Mouse (Mus musculus): ENCODE data around the gene Prps2.
"Not testable (repeated sequence)": the region's sequence is repeated elsewhere in the genome, so short reads cannot be mapped to it uniquely, and the experiment has no call there.

Prps2 gene

GRCm38 (mm10) chrX:167382047-167382853 lies at the start of gene Prps2:
Prps2 (minus strand) TSS chrX:167382749.
- DNase-seq, result peak; percentile 15

- no peak for DNase-seq
Observed at GRCm38 (mm10) chrX:167417654-167418053, 35.1 kb upstream of the Prps2 start.

- peak; percentile 47 for DNase-seq
Observed at GRCm38 (mm10) chrX:167394940-167395339, 12.4 kb upstream of the Prps2 start.

GRCm38 (mm10) chrX:167386647-167387046 lies 4.1 kb upstream of the Prps2 start:
- DNase-seq, result no peak

- peak; percentile 39 for DNase-seq
Observed at GRCm38 (mm10) chrX:167382854-167383186, 271 bp upstream of the Prps2 start.

GRCm38 (mm10) chrX:167381583-167382046 lies 934 bp downstream of the Prps2 start:
- peak; percentile 34 for DNase-seq

- DNase-seq, result no peak
Observed at GRCm38 (mm10) chrX:167380073-167380472, 2.5 kb downstream of the Prps2 start.

- not testable (repeated sequence) for DNase-seq
Observed at GRCm38 (mm10) chrX:167361231-167361630, 21.3 kb downstream of the Prps2 start.

- DNase-seq, result no peak
Observed at GRCm38 (mm10) chrX:167359704-167360103, 22.8 kb downstream of the Prps2 start.

- DNase-seq, result no peak
Observed at GRCm38 (mm10) chrX:167357415-167357814, 25.1 kb downstream of the Prps2 start.

GRCm38 (mm10) chrX:167355965-167356364 lies 26.6 kb downstream of the Prps2 start:
- no peak for DNase-seq

GRCm38 (mm10) chrX:167353617-167354016 lies 28.9 kb downstream of the Prps2 start:
- DNase-seq, result no peak

- DNase-seq, result no peak
Observed at GRCm38 (mm10) chrX:167346440-167346839, 36.1 kb downstream of the Prps2 start.

GRCm38 (mm10) chrX:167344356-167344755 lies 38.2 kb downstream of the Prps2 start:
- DNase-seq, result peak; percentile 71

GRCm38 (mm10) chrX:167341811-167342210 lies 40.7 kb downstream of the Prps2 start:
- no peak for DNase-seq

GRCm38 (mm10) chrX:167340190-167340589 lies 42.4 kb downstream of the Prps2 start:
- no peak for DNase-seq

- no peak for DNase-seq
Observed at GRCm38 (mm10) chrX:167337990-167338389, 44.6 kb downstream of the Prps2 start.

GRCm38 (mm10) chrX:167334571-167334970 lies 48.0 kb downstream of the Prps2 start:
- DNase-seq, result no peak

- no peak for DNase-seq
Observed at GRCm38 (mm10) chrX:167332607-167333006, 49.9 kb downstream of the Prps2 start.

GRCm38 (mm10) chrX:167330993-167331392 lies 51.6 kb downstream of the Prps2 start:
- DNase-seq, result no peak

GRCm38 (mm10) chrX:167330399-167330798 lies 52.1 kb downstream of the Prps2 start, which contains the start of gene Tlr7:
Tlr7 (minus strand) TSS chrX:167330558.
- no peak for DNase-seq

GRCm38 (mm10) chrX:167329620-167330019 lies 52.9 kb downstream of the Prps2 start:
- DNase-seq, result no peak

GRCm38 (mm10) chrX:167329098-167329497 lies 53.5 kb downstream of the Prps2 start:
- DNase-seq, result no peak

GRCm38 (mm10) chrX:167328519-167328918 lies 54.0 kb downstream of the Prps2 start:
- DNase-seq, result no peak

GRCm38 (mm10) chrX:167323742-167324141 lies 58.8 kb downstream of the Prps2 start:
- no peak for DNase-seq
